Mouse (Mus musculus) heart, adult 11 months (tissue): ENCODE results near the gene Hebp2.
"Not testable (repeated sequence)": the region's sequence is repeated elsewhere in the genome, so short reads cannot be mapped to it uniquely, and the experiment has no call there.

Source experiments
- DNase-seq: peaks from one replicate; pipeline ENCODE4 v3.0.0; 2022

Gene Hebp2

DNA sequence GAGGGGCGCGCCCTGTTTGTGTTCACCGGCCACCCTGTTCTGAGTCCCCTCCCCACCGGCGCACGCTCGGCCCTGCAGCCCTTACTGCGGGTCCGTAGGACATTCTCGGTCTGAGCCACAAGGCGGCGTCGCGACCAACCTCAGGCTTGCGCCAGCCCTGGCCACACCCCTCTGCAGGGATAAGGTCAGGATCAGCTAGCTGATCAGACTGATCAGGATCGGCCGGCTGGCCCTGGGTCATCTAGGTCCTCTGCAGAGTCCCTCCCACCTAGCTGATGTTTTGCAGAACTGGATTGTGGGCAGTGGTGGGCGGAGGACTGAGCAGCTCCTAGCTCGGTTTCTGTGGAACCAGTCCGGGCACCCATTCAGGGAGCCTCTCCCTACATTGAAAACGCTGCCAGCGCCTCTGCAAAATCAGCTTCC lies at the start of gene Hebp2:
TSS of gene Hebp2 (minus strand) at position 264 of the 423 bp plus-strand sequence.
- peak; percentile 94 for DNase-seq

- no peak for DNase-seq
Measured at GRCm38 (mm10) chr10:18589455-18589854, 43.6 kb upstream of the Hebp2 start.

GRCm38 (mm10) chr10:18584188-18584587 lies 38.3 kb upstream of the Hebp2 start:
- no peak for DNase-seq

DNA sequence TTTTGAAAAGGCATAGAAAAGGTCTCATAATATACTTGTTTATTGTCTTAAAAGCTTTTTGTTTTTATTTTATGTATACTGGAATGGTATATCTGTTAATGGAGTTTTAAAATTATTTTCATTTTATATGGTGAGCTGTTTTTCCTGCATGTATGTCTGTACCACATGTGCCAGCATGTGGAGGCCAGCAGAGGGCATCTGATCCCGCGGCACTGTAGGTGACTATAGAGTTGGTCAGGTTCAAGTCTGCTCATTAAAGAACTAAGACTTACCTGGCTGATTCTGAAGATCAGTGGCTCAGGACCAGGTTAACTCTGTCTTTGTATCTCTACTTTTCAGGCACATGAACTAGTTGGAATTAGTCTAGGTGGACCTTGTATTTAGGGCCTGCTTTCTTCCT lies 26.7 kb upstream of the Hebp2 start:
- DNase-seq, result no peak

DNA sequence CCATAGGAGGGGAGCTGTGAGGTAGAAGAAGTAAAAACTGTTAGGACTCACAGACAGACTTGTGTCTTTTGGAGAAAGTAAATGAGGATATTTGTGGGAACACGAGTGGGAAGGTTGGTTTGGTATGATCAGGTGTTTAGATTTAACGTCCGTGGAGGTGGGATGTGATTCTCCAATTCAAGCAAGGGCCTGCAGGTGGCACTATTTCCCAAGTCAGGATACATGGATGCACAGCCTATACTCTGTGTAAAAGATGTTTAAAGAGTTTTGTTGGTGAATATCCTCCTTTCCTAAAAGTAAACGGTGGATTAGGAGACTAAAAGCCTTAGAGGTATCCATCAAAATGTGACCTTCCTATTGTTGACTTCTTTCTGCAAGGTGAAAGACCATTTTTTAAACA lies 17.1 kb upstream of the Hebp2 start:
- DNase-seq, result no peak

DNA sequence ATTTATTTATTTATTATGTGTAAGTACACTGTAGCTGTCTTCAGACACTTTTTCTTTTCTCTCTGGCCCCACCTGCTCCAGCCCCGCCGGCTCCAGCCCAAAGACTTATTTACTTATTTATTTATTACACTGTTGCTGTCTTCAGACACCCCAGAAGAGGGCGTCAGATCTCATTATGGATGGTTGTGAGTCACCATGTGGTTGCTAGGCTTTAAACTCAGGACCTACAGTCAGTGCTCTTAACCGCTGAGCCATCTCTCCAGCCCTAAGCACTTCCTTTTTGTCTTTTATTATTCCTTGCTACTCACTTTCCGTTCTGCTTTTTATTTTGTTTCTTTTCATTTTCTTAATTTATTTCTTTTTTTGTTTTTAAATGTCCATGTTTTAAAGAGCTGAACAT lies 15.6 kb upstream of the Hebp2 start:
- no peak for DNase-seq

GRCm38 (mm10) chr10:18559076-18559475 lies 13.2 kb upstream of the Hebp2 start:
- not testable (repeated sequence) for DNase-seq

GRCm38 (mm10) chr10:18549321-18550216 lies 3.7 kb upstream of the Hebp2 start:
- DNase-seq, result peak; percentile 86

- DNase-seq, result no peak
Measured at GRCm38 (mm10) chr10:18547381-18547780, 1.5 kb upstream of the Hebp2 start.

DNA sequence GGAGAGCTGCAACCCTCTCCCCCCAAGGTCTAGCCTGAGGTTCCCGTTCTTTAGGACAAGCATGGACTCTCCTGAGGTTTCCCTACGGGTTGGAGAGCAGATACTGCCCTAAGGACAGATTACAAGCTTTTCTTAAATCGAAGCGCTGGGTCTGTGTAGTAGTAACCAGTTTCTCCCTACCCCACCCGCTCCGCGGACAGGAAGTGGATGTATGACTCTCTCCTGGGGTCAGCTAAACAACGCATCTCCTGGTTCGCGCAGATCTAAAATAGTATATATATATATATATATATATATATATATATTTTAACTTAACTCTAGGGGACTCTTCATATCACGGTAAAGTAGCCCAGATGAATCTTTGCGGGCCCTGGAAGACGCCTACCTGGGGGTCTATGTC lies 567 bp downstream of the Hebp2 start:
- peak; percentile 85 for DNase-seq

DNA sequence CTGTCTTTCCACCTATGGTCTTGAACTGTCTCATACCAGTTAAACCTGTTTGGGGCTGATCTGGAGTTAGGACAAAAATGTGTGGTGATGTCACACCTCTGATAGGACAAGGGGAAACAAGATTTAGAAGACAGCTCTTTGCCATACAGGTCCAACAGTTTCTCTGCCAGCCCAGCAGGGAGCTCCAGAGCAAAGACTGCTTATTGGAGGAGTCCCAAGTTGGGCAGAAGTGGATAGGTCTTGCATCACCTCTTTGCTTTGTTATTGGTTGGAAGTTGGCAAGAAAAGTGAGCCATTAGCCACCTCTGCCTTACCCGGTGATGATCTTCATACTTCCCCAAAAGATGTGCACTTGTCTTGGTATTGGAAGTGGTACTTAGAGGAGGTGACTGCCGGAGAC lies 9.0 kb downstream of the Hebp2 start:
- no peak for DNase-seq

- DNase-seq, result peak; percentile 43
Measured at GRCm38 (mm10) chr10:18532293-18532692, 13.6 kb downstream of the Hebp2 start.

DNA sequence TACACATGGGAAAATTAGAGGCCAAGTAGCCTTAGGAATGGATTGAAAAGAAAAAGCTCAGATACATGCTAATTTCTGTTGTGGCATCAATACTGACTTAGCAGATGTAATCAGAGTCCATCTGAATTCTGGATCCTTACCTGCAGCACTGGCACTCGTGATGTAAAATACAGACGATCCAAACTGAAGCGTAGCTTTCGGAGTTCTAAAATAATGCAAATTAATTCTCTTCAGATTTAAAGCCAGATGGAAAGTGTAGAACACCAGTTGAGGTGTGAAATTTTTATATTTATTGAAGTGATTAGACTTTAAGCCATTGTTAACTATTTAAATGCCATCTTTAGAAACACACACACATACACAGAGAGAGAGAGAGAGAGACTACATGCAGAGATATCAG lies 15.7 kb downstream of the Hebp2 start:
- no peak for DNase-seq

GRCm38 (mm10) chr10:18529177-18529576 lies 16.7 kb downstream of the Hebp2 start:
- DNase-seq, result peak; percentile 55

DNA sequence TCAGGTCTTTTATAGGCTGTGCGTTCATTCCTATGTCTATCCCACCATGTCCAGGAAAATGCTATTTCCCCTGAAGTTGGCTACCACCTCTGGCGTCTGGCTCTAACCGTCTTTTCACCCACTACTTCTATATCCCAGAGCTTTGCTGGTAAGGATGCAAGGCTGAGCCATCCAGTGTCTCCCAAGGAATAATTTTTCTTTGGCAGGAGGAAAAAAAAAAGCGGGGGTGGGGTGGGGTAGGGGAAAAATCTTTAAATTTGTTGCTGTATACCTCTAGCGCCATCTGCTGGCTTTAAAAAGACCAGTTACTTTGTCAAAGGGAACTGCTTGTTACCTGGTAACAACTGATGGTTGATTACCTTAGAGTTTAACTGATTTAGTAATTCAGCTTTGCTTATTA lies 17.4 kb downstream of the Hebp2 start:
- DNase-seq, result peak; percentile 64

DNA sequence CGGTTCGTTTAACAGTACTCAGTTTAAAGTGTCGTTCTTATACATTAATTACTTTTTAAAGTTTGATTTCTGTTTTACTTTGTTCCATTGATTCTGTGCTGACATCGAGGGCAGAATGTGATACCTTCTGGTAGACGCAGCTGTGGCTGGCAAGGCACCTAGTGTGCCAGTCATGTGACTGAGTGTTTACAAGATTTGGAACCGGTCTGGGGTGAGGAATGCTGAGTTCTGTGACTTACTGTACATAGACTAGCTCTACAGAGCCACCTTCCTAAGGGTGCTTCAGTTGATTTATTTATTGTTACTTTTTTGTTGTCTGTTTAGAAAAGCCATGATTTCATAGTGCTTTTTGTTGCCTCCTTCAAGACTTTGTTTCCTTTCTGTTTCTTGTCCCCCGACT lies 18.1 kb downstream of the Hebp2 start:
- DNase-seq, result peak; percentile 83

DNA sequence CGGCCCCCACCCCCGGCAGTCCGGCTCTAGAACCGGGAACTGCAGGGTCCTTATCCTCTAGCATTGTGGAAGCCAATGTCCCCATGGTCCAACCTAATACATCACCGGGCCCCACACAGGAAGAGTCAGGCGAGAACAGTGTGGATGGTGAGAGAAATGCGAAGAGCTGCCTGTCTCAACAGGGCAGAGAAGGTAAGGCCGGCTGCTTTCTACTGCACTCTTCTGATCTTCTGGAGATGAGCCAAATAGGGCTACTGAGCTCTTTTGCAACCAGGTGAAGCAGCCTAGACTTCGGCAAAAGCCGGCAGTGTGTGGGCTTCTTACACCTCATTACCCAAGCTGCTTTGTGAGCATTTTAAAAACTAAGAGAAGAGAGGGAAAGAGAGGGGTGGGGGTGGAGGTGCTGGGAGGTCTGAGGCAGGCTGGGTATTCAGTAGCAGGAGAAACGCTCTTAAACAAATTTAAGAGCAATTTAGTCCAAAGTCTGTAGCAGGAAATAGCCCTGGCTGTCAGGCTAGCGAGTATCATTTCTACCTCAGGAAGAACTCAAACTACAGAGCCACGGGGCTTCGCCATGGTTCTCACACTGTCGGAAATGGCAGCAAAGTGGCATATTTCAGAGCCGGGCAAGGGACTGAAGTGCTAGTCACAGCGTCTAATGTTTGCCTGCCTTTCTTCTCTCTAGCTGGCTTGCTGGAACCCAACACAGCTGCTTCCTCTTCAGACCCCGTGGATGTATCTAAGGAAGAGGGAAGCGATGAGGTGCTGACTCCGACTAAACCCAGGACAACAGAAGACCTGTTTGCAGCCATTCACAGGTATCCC lies 18.8 kb downstream of the Hebp2 start:
- DNase-seq, result peak; percentile 85

GRCm38 (mm10) chr10:18526184-18526850 lies 19.6 kb downstream of the Hebp2 start:
- DNase-seq, result peak; percentile 95

DNA sequence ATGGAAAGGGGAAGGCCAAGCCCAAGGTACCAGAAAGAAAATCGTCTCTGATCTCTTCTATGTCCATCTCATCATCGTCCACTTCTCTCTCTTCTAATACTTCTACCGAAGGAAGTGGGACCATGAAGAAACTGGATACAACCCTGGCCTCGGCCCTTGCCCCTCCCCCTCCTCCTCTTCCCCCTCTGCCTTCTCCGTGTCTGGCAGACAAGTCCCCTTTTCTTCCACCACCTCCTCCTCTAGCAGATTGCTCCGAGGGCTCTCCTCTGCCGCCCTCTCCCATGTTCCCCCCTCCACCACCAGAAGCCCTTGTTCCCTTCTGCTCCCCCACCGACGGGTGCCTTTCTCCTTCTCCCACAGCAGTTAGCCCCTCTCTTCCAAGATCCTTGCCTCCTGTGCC lies 20.1 kb downstream of the Hebp2 start:
- no peak for DNase-seq

- DNase-seq, result peak; percentile 91
Measured at GRCm38 (mm10) chr10:18525311-18525710, 20.6 kb downstream of the Hebp2 start.

DNA sequence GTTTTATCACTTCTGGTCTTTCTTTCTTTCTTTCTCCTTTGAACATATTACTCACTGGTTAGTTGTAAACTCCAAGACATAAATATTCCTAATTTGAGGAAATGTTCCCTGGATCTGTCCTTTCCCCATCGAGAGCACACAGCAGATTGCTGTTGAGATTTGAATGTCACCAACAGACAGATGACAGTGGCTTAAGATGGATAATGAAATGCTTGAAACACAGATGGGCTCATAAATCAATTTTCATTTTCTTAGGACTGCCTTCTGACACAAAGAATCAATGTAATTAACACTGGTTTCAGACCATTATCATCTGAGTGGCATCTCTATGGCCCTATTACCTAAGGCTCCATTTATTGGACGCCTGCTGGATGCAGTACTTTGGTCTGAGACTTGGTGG lies 23.3 kb downstream of the Hebp2 start:
- DNase-seq, result no peak

DNA sequence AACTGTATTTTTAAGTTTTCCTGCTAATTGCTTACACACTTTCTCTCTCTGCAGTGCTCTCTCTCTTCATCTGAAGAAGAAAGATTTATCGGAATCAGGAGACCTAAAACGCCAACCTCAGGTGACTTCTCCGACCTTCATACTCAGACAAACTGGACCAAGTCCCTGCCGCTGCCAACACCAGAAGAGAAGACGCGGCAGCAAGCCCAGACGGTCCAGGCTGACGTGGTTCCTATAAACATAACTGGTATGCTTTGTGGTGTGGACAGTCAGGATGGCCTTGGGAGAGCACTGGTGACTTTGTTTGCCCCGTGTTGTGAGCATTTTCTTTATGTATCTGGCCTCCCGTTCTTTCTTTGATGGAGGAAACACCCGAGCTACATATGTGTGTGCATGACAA lies 34.4 kb downstream of the Hebp2 start:
- DNase-seq, result peak; percentile 96

- no peak for DNase-seq
Measured at GRCm38 (mm10) chr10:18510663-18511062, 35.2 kb downstream of the Hebp2 start.
